Mouse (Mus musculus): ENCODE data around the gene Pdgfd. TPM values are rescaled to one million over a fixed set of nuclear protein-coding genes. Genes with fewer than 3 reads are reported as not detected.

The Pdgfd gene
- 2.7 and 2.8 TPM in 2 replicates for polyA plus RNA-seq (2014; fragmentation: Nextera tagmentation; extraction: Ambion mirVana)

GRCm38 (mm10) chr9:6168391-6169037, at the start of gene Pdgfd:
TSS of gene Pdgfd (plus strand) at chr9:6168584.
- ATAC-seq (replicated peaks; ENCODE audit: low FRiP score) (peak; percentile 88), DNase-seq (ENCODE audit: low spot score) (peak; percentile 64)
- no peaks in the 10 kb centered on the region for H3K27me3 ChIP-seq (replicated peaks; ENCODE audit: control insufficient read depth, insufficient read depth, low read length)
- no peak within 1 kb of the TSS for H3K27ac ChIP-seq (ENCODE audit: low read depth, low read length)
- H3K4me2 ChIP-seq = peak within 1 kb of the TSS; percentile 70
- peak within 1 kb of the TSS; percentile 52 for H3K4me3 ChIP-seq (ENCODE audit: low read depth, low read length)
- peak within 1 kb of the TSS; percentile 17; the same call in 1 of the 2 replicates for H3K9ac ChIP-seq (ENCODE audit: low read depth, low read length)
- no peaks in the 10 kb centered on the region for H3K4me1 ChIP-seq (replicated peaks; ENCODE audit: control insufficient read depth, insufficient read depth, low read length)
- no peaks in the 10 kb centered on the region for H3K9me3 ChIP-seq (ENCODE audit: control insufficient read depth, low read length)
- H3K36me3 ChIP-seq (ENCODE audit: control insufficient read depth, insufficient read depth, low read length) = no peaks in the 10 kb centered on the region
- WGBS = 4% methylated on average over 32 of the region's 32 CpGs

- H3K27ac ChIP-seq (ENCODE audit: low read depth, low read length) = no peak overlapping the region
- no peaks in the 10 kb centered on the region for H3K9me3 ChIP-seq (ENCODE audit: control insufficient read depth, low read length)
- H3K4me2 ChIP-seq = peak overlapping the region; percentile 70
- 42% methylated on average over 3 of the region's 3 CpGs for WGBS
- H3K27me3 ChIP-seq (replicated peaks; ENCODE audit: control insufficient read depth, insufficient read depth, low read length) = no peaks in the 10 kb centered on the region
- DNase-seq (ENCODE audit: low spot score) (peak; percentile 33), ATAC-seq (replicated peaks; ENCODE audit: low FRiP score) (peak; percentile 75)
- H3K4me3 ChIP-seq (ENCODE audit: low read depth, low read length) = peak overlapping the region; percentile 52
- H3K36me3 ChIP-seq (ENCODE audit: control insufficient read depth, insufficient read depth, low read length) = no peaks in the 10 kb centered on the region
- no peaks in the 10 kb centered on the region for H3K4me1 ChIP-seq (replicated peaks; ENCODE audit: control insufficient read depth, insufficient read depth, low read length)
- H3K9ac ChIP-seq (ENCODE audit: low read depth, low read length) = no peak overlapping the region
Measured at GRCm38 (mm10) chr9:6169038-6169431, 651 bp downstream of the Pdgfd start.

- Histone ChIP-seq H3K4me3 (ENCODE audit: low read depth, low read length) (no peak overlapping the region), H3K36me3 (ENCODE audit: control insufficient read depth, insufficient read depth, low read length) (no peaks in the 10 kb centered on the region), H3K9me3 (ENCODE audit: control insufficient read depth, low read length) (no peaks in the 10 kb centered on the region), H3K9ac (ENCODE audit: low read depth, low read length) (no peak overlapping the region), H3K27ac (ENCODE audit: low read depth, low read length) (no peak overlapping the region), H3K27me3 (replicated peaks; ENCODE audit: control insufficient read depth, insufficient read depth, low read length) (no peaks in the 10 kb centered on the region), H3K4me2 (no peak overlapping the region), H3K4me1 (replicated peaks; ENCODE audit: control insufficient read depth, insufficient read depth, low read length) (no peaks in the 10 kb centered on the region)
- no peak for DNase-seq (ENCODE audit: low spot score)
- WGBS = 75% methylated on average over 9 of the region's 9 CpGs
- ATAC-seq (replicated peaks; ENCODE audit: low FRiP score) = no peak
Measured at GRCm38 (mm10) chr9:6170962-6171361, 2.6 kb downstream of the Pdgfd start.

- ATAC-seq (replicated peaks; ENCODE audit: low FRiP score) (no peak), DNase-seq (ENCODE audit: low spot score) (no peak)
- Histone ChIP-seq H3K9ac (ENCODE audit: low read depth, low read length) (no peak overlapping the region), H3K27me3 (replicated peaks; ENCODE audit: control insufficient read depth, insufficient read depth, low read length) (no peaks in the 10 kb centered on the region), H3K4me1 (replicated peaks; ENCODE audit: control insufficient read depth, insufficient read depth, low read length) (no peaks in the 10 kb centered on the region), H3K27ac (ENCODE audit: low read depth, low read length) (no peak overlapping the region), H3K9me3 (ENCODE audit: control insufficient read depth, low read length) (no peaks in the 10 kb centered on the region), H3K36me3 (ENCODE audit: control insufficient read depth, insufficient read depth, low read length) (no peaks in the 10 kb centered on the region), H3K4me3 (ENCODE audit: low read depth, low read length) (no peak overlapping the region), H3K4me2 (no peak overlapping the region)
- WGBS = 76% methylated on average over 1 of the region's 1 CpGs
Measured at GRCm38 (mm10) chr9:6173276-6173675, 4.9 kb downstream of the Pdgfd start.

- H3K27ac ChIP-seq (ENCODE audit: low read depth, low read length) = no peak overlapping the region
- H3K9ac ChIP-seq (ENCODE audit: low read depth, low read length) = no peak overlapping the region
- H3K9me3 ChIP-seq (ENCODE audit: control insufficient read depth, low read length) = no peaks in the 10 kb centered on the region
- H3K4me3 ChIP-seq (ENCODE audit: low read depth, low read length) = no peak overlapping the region
- ATAC-seq (replicated peaks; ENCODE audit: low FRiP score) (no peak), DNase-seq (ENCODE audit: low spot score) (no peak)
- no peaks in the 10 kb centered on the region for H3K27me3 ChIP-seq (replicated peaks; ENCODE audit: control insufficient read depth, insufficient read depth, low read length)
- H3K4me1 ChIP-seq (replicated peaks; ENCODE audit: control insufficient read depth, insufficient read depth, low read length) = no peaks in the 10 kb centered on the region
- WGBS = 75% methylated on average over 4 of the region's 4 CpGs
- no peaks in the 10 kb centered on the region for H3K36me3 ChIP-seq (ENCODE audit: control insufficient read depth, insufficient read depth, low read length)
- H3K4me2 ChIP-seq = no peak overlapping the region
Measured at GRCm38 (mm10) chr9:6175731-6176130, 7.3 kb downstream of the Pdgfd start.

GRCm38 (mm10) chr9:6182307-6182923, 14.0 kb downstream of the Pdgfd start:
- H3K27ac ChIP-seq (ENCODE audit: low read depth, low read length) = no peak overlapping the region

GRCm38 (mm10) chr9:6187955-6188354, 19.6 kb downstream of the Pdgfd start:
- ATAC-seq (replicated peaks; ENCODE audit: low FRiP score) = no peak
- no peak overlapping the region for H3K27ac ChIP-seq (ENCODE audit: low read depth, low read length)
- H3K36me3 ChIP-seq (ENCODE audit: control insufficient read depth, insufficient read depth, low read length) = no peaks in the 10 kb centered on the region
- no peak for DNase-seq (ENCODE audit: low spot score)
- no peak overlapping the region for H3K4me3 ChIP-seq (ENCODE audit: low read depth, low read length)
- no peak overlapping the region for H3K9ac ChIP-seq (ENCODE audit: low read depth, low read length)
- H3K4me1 ChIP-seq (replicated peaks; ENCODE audit: control insufficient read depth, insufficient read depth, low read length) = no peaks in the 10 kb centered on the region
- no peaks in the 10 kb centered on the region for H3K9me3 ChIP-seq (ENCODE audit: control insufficient read depth, low read length)
- H3K4me2 ChIP-seq = no peak overlapping the region
- H3K27me3 ChIP-seq (replicated peaks; ENCODE audit: control insufficient read depth, insufficient read depth, low read length) = no peaks in the 10 kb centered on the region
- 68% methylated on average over 3 of the region's 3 CpGs for WGBS

More at GRCm38 (mm10) chr9:6182307-6182923, 14.0 kb downstream of the Pdgfd start:
- no peaks in the 10 kb centered on the region for H3K27me3 ChIP-seq (replicated peaks; ENCODE audit: control insufficient read depth, insufficient read depth, low read length)
- no peak overlapping the region for H3K9ac ChIP-seq (ENCODE audit: low read depth, low read length)
- no peak overlapping the region for H3K4me2 ChIP-seq
- H3K4me1 ChIP-seq (replicated peaks; ENCODE audit: control insufficient read depth, insufficient read depth, low read length) = no peaks in the 10 kb centered on the region
- no peaks in the 10 kb centered on the region for H3K36me3 ChIP-seq (ENCODE audit: control insufficient read depth, insufficient read depth, low read length)
- no peaks in the 10 kb centered on the region for H3K9me3 ChIP-seq (ENCODE audit: control insufficient read depth, low read length)
- no peak overlapping the region for H3K4me3 ChIP-seq (ENCODE audit: low read depth, low read length)
- ATAC-seq (replicated peaks; ENCODE audit: low FRiP score) (no peak), DNase-seq (ENCODE audit: low spot score) (no peak)
- 69% methylated on average over 3 of the region's 3 CpGs for WGBS

- DNase-seq (ENCODE audit: low spot score) (no peak), ATAC-seq (replicated peaks; ENCODE audit: low FRiP score) (no peak)
- 69% methylated on average over 1 of the region's 1 CpGs for WGBS
Measured at GRCm38 (mm10) chr9:6193352-6193751, 25.0 kb downstream of the Pdgfd start.

GRCm38 (mm10) chr9:6212862-6213261, 44.5 kb downstream of the Pdgfd start:
- Histone ChIP-seq H3K4me3 (ENCODE audit: low read depth, low read length) (no peak overlapping the region), H3K36me3 (ENCODE audit: control insufficient read depth, insufficient read depth, low read length) (no peaks in the 10 kb centered on the region), H3K4me2 (no peak overlapping the region), H3K4me1 (replicated peaks; ENCODE audit: control insufficient read depth, insufficient read depth, low read length) (no peaks in the 10 kb centered on the region), H3K9me3 (ENCODE audit: control insufficient read depth, low read length) (no peaks in the 10 kb centered on the region), H3K9ac (ENCODE audit: low read depth, low read length) (no peak overlapping the region), H3K27ac (ENCODE audit: low read depth, low read length) (no peak overlapping the region), H3K27me3 (replicated peaks; ENCODE audit: control insufficient read depth, insufficient read depth, low read length) (no peaks in the 10 kb centered on the region)
- ATAC-seq (replicated peaks; ENCODE audit: low FRiP score) (no peak), DNase-seq (ENCODE audit: low spot score) (no peak)
- 74% methylated on average over 5 of the region's 5 CpGs for WGBS

More at GRCm38 (mm10) chr9:6193352-6193751, 25.0 kb downstream of the Pdgfd start:
- Histone ChIP-seq H3K4me3 (ENCODE audit: low read depth, low read length) (no peak overlapping the region), H3K36me3 (ENCODE audit: control insufficient read depth, insufficient read depth, low read length) (no peaks in the 10 kb centered on the region), H3K4me2 (no peak overlapping the region), H3K27ac (ENCODE audit: low read depth, low read length) (no peak overlapping the region), H3K9ac (ENCODE audit: low read depth, low read length) (no peak overlapping the region), H3K4me1 (replicated peaks; ENCODE audit: control insufficient read depth, insufficient read depth, low read length) (no peaks in the 10 kb centered on the region), H3K9me3 (ENCODE audit: control insufficient read depth, low read length) (no peaks in the 10 kb centered on the region), H3K27me3 (replicated peaks; ENCODE audit: control insufficient read depth, insufficient read depth, low read length) (no peaks in the 10 kb centered on the region)
